Mouse (Mus musculus) MEL (cell line): Measurements from ENCODE around the gene Arhgef7. TPM values are rescaled to one million over a fixed set of nuclear protein-coding genes. Genes with fewer than 3 reads are reported as not detected.

Experiments used
- DNase-seq: peaks from one replicate; pipeline ENCODE4 v3.0.0; 2011; ENCODE audit warnings: low read depth, low spot score
- H3K27ac ChIP-seq: 2 replicates; pipeline ENCODE4 v1.5.1; 2012; ENCODE audit warnings: low read depth, mild to moderate bottlenecking, control low read depth, low read length, moderate library complexity; ENCODE audit not compliant: control insufficient read depth
- H3K27me3 ChIP-seq, 2 experiments: fragments of 150-350 bp in 1 of 2; sonication (generic) in 1 of 2; 2 replicates each; pipeline ENCODE4 v1.6.1; 2012; ENCODE audit warnings: low read length in 2 of 2, mild to moderate bottlenecking in 2 of 2, improper control_type of control experiment in 1 of 2, moderate library complexity in 1 of 2; ENCODE audit not compliant: insufficient read depth in 2 of 2, control insufficient read depth in 1 of 2
- H3K36me3 ChIP-seq, 2 experiments: 2 replicates each; pipeline ENCODE4 v1.6.1; 2012 to 2014; ENCODE audit warnings: low read length in 2 of 2, improper control_type of control experiment in 1 of 2, inconsistent platforms in 1 of 2, mild to moderate bottlenecking in 1 of 2; ENCODE audit not compliant: insufficient read depth in 2 of 2, control insufficient read depth in 1 of 2
- H3K4me1 ChIP-seq, 2 experiments: fragments of 150-350 bp in 1 of 2; sonication (generic) in 1 of 2; 2 replicates each; pipeline ENCODE4 v1.6.1; 2012; ENCODE audit warnings: low read length in 2 of 2, improper control_type of control experiment in 1 of 2, mild to moderate bottlenecking in 1 of 2; ENCODE audit not compliant: insufficient read depth in 2 of 2, control insufficient read depth in 1 of 2
- H3K4me3 ChIP-seq, 2 experiments: fragments of 150-350 bp in 1 of 2; sonication (generic) in 1 of 2; 2 replicates each; pipeline ENCODE4 v1.5.1; 2012; ENCODE audit warnings: low read depth in 2 of 2, low read length in 2 of 2, mild to moderate bottlenecking in 2 of 2, moderate library complexity in 2 of 2, control low read depth in 1 of 2, improper control_type of control experiment in 1 of 2; ENCODE audit not compliant: control insufficient read depth in 1 of 2, insufficient read depth in 1 of 2
- H3K79me2 ChIP-seq: 2 replicates; pipeline ENCODE4 v1.6.1; 2012; ENCODE audit warnings: mild to moderate bottlenecking, low read length, moderate library complexity; ENCODE audit not compliant: control insufficient read depth, poor library complexity, insufficient read depth
- H3K9ac ChIP-seq: 2 replicates; pipeline ENCODE4 v1.6.1; 2012; ENCODE audit warnings: low read depth, mild to moderate bottlenecking, control low read depth, low read length, moderate library complexity; ENCODE audit not compliant: control insufficient read depth, poor library complexity, severe bottlenecking
- H3K9me3 ChIP-seq: fragments of 150-350 bp; sonication (generic); replicated peaks from 2 replicates; pipeline ENCODE4 v1.6.1; 2012; ENCODE audit warnings: mild to moderate bottlenecking, low read length, improper control_type of control experiment, moderate library complexity; ENCODE audit not compliant: insufficient read depth
- BHLHE40 ChIP-seq: IDR thresholded peaks from 2 replicates; pipeline ENCODE4 v1.6.1; 2012; ENCODE audit warnings: low read depth, mild to moderate bottlenecking, inconsistent platforms, low read length, improper control_type of control experiment, borderline replicate concordance
- CTCF ChIP-seq, 3 experiments: IDR thresholded peaks in 2 of 3; conservative IDR thresholded peaks in 1 of 3; 2 replicates each; pipeline ENCODE4 v1.5.1; 2011 to 2012; ENCODE audit warnings: low read length in 3 of 3, low read depth in 2 of 3, mild to moderate bottlenecking in 2 of 3, improper control_type of control experiment in 1 of 3, inconsistent platforms in 1 of 3, mixed read lengths in 1 of 3, moderate library complexity in 1 of 3; ENCODE audit not compliant: control insufficient read depth in 1 of 3, insufficient read depth in 1 of 3, poor library complexity in 1 of 3, severe bottlenecking in 1 of 3
- ELF1 ChIP-seq: IDR thresholded peaks from 2 replicates; pipeline ENCODE4 v1.6.1; 2014; ENCODE audit warnings: low read depth, mild to moderate bottlenecking, inconsistent platforms, low read length, improper control_type of control experiment, moderate library complexity
- EP300 ChIP-seq, 2 experiments: IDR thresholded peaks; 2 replicates each; pipeline ENCODE4 v1.6.1; 2011; ENCODE audit warnings: improper control_type of control experiment in 2 of 2, low read length in 2 of 2, low read depth in 1 of 2, mild to moderate bottlenecking in 1 of 2
- ETS1 ChIP-seq: IDR thresholded peaks from 2 replicates; pipeline ENCODE4 v1.6.1; 2012; ENCODE audit warnings: low read depth, mild to moderate bottlenecking, inconsistent platforms, low read length, improper control_type of control experiment, moderate library complexity
- GATA1 ChIP-seq: IDR thresholded peaks from 2 replicates; pipeline ENCODE4 v1.6.1; 2011; ENCODE audit warnings: low read depth, low read length, improper control_type of control experiment
- HCFC1 ChIP-seq: IDR thresholded peaks from 2 replicates; pipeline ENCODE4 v1.6.1; 2012; ENCODE audit warnings: low read depth, mild to moderate bottlenecking, inconsistent platforms, low read length, improper control_type of control experiment, moderate library complexity
- JUND ChIP-seq: IDR thresholded peaks from 2 replicates; pipeline ENCODE4 v1.6.1; 2011; ENCODE audit warnings: low read depth, mild to moderate bottlenecking, improper control_type of control experiment, low read length
- MAFK ChIP-seq: IDR thresholded peaks from 2 replicates; pipeline ENCODE4 v1.6.1; 2011; ENCODE audit warnings: low read depth, mild to moderate bottlenecking, low read length, improper control_type of control experiment, borderline replicate concordance
- MAZ ChIP-seq: IDR thresholded peaks from 2 replicates; pipeline ENCODE4 v1.6.1; 2012; ENCODE audit warnings: low read depth, mild to moderate bottlenecking, inconsistent platforms, low read length, improper control_type of control experiment
- MYB ChIP-seq: IDR thresholded peaks from 2 replicates; pipeline ENCODE4 v1.6.1; 2011; ENCODE audit warnings: mild to moderate bottlenecking, low read depth, low read length, improper control_type of control experiment
- POLR2A ChIP-seq, 2 experiments: IDR thresholded peaks; 2 replicates each; pipeline ENCODE4 v1.6.1; 2011 to 2012; ENCODE audit warnings: low read length in 2 of 2, mild to moderate bottlenecking in 2 of 2, control low read depth in 1 of 2, improper control_type of control experiment in 1 of 2, low read depth in 1 of 2, moderate library complexity in 1 of 2; ENCODE audit not compliant: control insufficient read depth in 1 of 2, insufficient read depth in 1 of 2, poor library complexity in 1 of 2
- POLR2AphosphoS2 ChIP-seq: IDR thresholded peaks from 2 replicates; pipeline ENCODE4 v1.6.1; 2011; ENCODE audit warnings: low read length, improper control_type of control experiment
- POLR2AphosphoS5 ChIP-seq: IDR thresholded peaks from 2 replicates; pipeline ENCODE4 v1.6.1; 2012; ENCODE audit warnings: low read depth, borderline replicate concordance, mild to moderate bottlenecking, inconsistent platforms, low read length, moderate library complexity, mixed read lengths
- RAD21 ChIP-seq: IDR thresholded peaks from 2 replicates; pipeline ENCODE4 v1.6.1; 2011; ENCODE audit warnings: mild to moderate bottlenecking, low read depth, low read length, improper control_type of control experiment
- TCF12 ChIP-seq: IDR thresholded peaks from 2 replicates; pipeline ENCODE4 v1.6.1; 2014; ENCODE audit warnings: low read depth, mild to moderate bottlenecking, inconsistent platforms, low read length, improper control_type of control experiment, moderate library complexity
- UBTF ChIP-seq: IDR thresholded peaks from 2 replicates; pipeline ENCODE4 v1.6.1; 2012; ENCODE audit warnings: low read depth, mild to moderate bottlenecking, inconsistent platforms, low read length, improper control_type of control experiment, moderate library complexity, borderline replicate concordance; ENCODE audit not compliant: insufficient read depth
- USF2 ChIP-seq, 2 experiments: IDR thresholded peaks; 2 replicates each; pipeline ENCODE4 v1.6.1; 2011 to 2012; ENCODE audit warnings: improper control_type of control experiment in 2 of 2, low read length in 2 of 2, borderline replicate concordance in 1 of 2, inconsistent platforms in 1 of 2, low read depth in 1 of 2, mild to moderate bottlenecking in 1 of 2; ENCODE audit not compliant: insufficient read depth in 1 of 2
- ZNF384 ChIP-seq: IDR thresholded peaks from 2 replicates; pipeline ENCODE4 v1.6.1; 2012; ENCODE audit warnings: low read depth, mild to moderate bottlenecking, inconsistent platforms, low read length, improper control_type of control experiment
- polyA plus RNA-seq, 2 experiments: library from polyadenylated mRNA; stranded (reverse) in 1 of 2; unstranded in 1 of 2; fragments of >175 nt in 1 of 2; fragments of >200 nt in 1 of 2; gene quantifications; 2 replicates each; pipeline versions ENCODE4 v1.2.1 to v1.2.4; 2012; ENCODE audit warnings: low replicate concordance in 2 of 2, low read depth in 1 of 2; ENCODE audit not compliant: insufficient read length in 2 of 2, insufficient read depth in 1 of 2, missing spikeins in 1 of 2
- total RNA-seq: library from RNA; depleted of rRNA; stranded (reverse); fragments of 300-350 nt; gene quantifications from 2 replicates; pipeline ENCODE4 v1.2.3, GENCODE M21; 2012

Gene Arhgef7
- total and polyA plus RNA-seq, 3 experiments: 21.0 to 36.8 TPM; not detected in 1

- H3K36me3 ChIP-seq: peaks cover 0 to 8% of the 10 kb centered on the region in 2 experiments; a peak in 2 of 4 replicates
- H3K9me3 ChIP-seq: no peaks in the 10 kb centered on the region
- peaks cover 0 to 2% of the 10 kb centered on the region in 2 experiments; a peak in 1 of 4 replicates for H3K27me3 ChIP-seq
- H3K4me3 ChIP-seq: no peak overlapping the region
- H3K4me1 ChIP-seq: peaks cover 3 to 6% of the 10 kb centered on the region in 2 experiments
- H3K9ac ChIP-seq: no peak overlapping the region
- TF ChIP-seq BHLHE40 (no peak), POLR2A (IDR thresholded peaks at IDR 0.05; ENCODE audit: control insufficient read depth in 1 of 2, insufficient read depth in 1 of 2, low read depth in 1 of 2, low read length in 2 of 2, poor library complexity in 1 of 2) (no peak), MYB (no peak), CTCF (IDR thresholded peaks at IDR 0.05 in 2 of 3, conservative IDR thresholded peaks at IDR 0.05 in 1 of 3; ENCODE audit: control insufficient read depth in 1 of 3, insufficient read depth in 1 of 3, low read depth in 2 of 3, low read length in 3 of 3, poor library complexity in 1 of 3, severe bottlenecking in 1 of 3) (no peak), TCF12 (no peak), RAD21 (no peak), ELF1 (no peak), ETS1 (no peak), MAZ (no peak), HCFC1 (no peak), MAFK (no peak), GATA1 (no peak), ZNF384 (no peak), POLR2AphosphoS5 (no peak), JUND (no peak), USF2 (IDR thresholded peaks at IDR 0.05; ENCODE audit: borderline replicate concordance in 1 of 2, insufficient read depth in 1 of 2, low read depth in 1 of 2, low read length in 2 of 2) (no peak), UBTF (no peak), POLR2AphosphoS2 (no peak)
- no peak overlapping the region for H3K27ac ChIP-seq
- H3K79me2 ChIP-seq: peaks cover 5% of the 10 kb centered on the region
- no peak for DNase-seq
Observed at GRCm38 (mm10) chr8:11753155-11753941, 25.8 kb downstream of the Arhgef7 start.

GRCm38 (mm10) chr8:11754723-11755122, 27.2 kb downstream of the Arhgef7 start:
- DNase-seq: no peak
- Histone ChIP-seq H3K36me3 (peaks cover 0 to 14% of the 10 kb centered on the region in 2 experiments; a peak in 2 of 4 replicates), H3K27me3 (0 out of 4 replicates have a peak, but pooled peaks cover 0 to 2% of the 10 kb centered on the region in 2 experiments), H3K9me3 (no peaks in the 10 kb centered on the region), H3K4me3 (no peak overlapping the region), H3K79me2 (peaks cover 18% of the 10 kb centered on the region), H3K4me1 (peaks cover 3 to 11% of the 10 kb centered on the region in 2 experiments), H3K9ac (no peak overlapping the region), H3K27ac (no peak overlapping the region)
- no peak for TF ChIP-seq EP300 (IDR thresholded peaks at IDR 0.05; ENCODE audit: low read depth in 1 of 2, low read length in 2 of 2)
